Mouse (Mus musculus) inflammation-experienced regulatory T-cells, adult 6 months (primary cell): Measurements from ENCODE around the gene Hemgn. TPM values are rescaled to one million over a fixed set of nuclear protein-coding genes. Genes with fewer than 3 reads are reported as not detected.

Experiments
- ATAC-seq: one replicate; pipeline ENCODE4 v1.8.0; 2017
- polyA plus RNA-seq, 3 experiments: library from polyadenylated mRNA; unstranded; fragments of 100-300 nt; shearing (Covaris generic); gene quantifications; one replicate each; pipeline ENCODE4 v1.2.1; 2017

The Hemgn gene
- polyA plus RNA-seq, 3 experiments from 2014 or later, result 0.15 to 0.32 TPM; not detected in 1

DNA sequence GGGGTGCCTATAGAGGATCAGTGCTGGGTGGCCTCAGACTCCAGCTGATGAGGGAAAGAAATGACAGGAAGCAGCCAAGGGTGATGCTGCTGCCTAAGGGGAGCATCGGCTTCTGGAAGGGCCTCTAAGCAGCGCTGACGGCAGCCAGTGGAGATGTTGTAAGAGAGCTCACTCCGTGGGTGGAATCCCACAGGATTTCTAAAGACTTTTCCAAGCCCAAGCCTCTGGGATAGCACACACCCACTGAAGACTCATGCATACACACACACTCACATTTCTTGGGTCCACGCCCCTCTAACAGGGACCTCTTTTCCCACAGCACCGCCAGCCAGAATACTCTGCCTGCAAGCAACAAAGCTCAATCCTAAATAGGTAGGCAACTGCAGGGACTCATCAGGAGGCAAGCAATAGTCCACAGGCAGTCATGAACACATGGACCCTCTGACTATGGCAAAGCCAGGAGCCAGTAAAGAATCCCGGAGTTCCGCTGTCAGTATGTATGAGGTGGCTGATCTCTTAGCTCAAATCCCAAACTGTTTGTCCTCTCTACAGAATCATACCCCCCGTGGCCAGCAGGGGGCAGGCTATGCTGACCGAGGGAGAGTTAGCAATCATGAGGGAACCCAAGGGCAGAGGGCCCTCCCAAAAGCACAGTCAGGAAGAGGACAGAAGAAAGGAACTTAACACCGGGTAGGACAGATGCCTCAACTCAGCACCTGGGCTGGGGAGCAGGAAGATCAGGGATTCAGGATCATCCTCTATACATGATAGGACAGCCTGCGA lies 56.8 kb downstream of the Hemgn start:
- ATAC-seq, result no peak

DNA sequence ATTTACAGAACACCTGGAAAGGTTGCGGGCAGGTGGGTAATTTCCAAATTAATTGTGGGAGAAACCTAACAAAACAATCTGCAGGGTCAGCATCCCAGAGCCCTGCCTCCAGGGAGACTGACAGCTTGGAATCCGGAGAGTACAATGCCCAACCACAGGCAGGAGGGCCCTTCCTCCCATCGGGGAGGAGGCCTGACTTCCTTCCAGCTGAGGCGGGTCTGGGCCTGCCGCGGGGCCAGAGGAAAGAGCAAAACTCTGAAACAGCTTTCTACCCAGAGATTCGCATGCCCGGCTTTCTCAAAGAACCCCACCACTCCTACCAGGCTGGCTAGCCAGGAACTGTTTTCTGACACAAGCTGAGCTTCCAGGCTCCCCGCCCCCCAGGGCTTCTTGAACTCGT lies 60.3 kb downstream of the Hemgn start:
- ATAC-seq, result no peak

- ATAC-seq, result no peak
These were observed 63.8 kb downstream of the Hemgn start for GRCm38 (mm10) chr4:46349530-46349929.

GRCm38 (mm10) chr4:46348897-46349296 lies 64.4 kb downstream of the Hemgn start:
- ATAC-seq, result no peak

GRCm38 (mm10) chr4:46347580-46348515 lies 65.5 kb downstream of the Hemgn start:
- ATAC-seq, result no peak

- ATAC-seq, result no peak
These were observed 66.2 kb downstream of the Hemgn start for GRCm38 (mm10) chr4:46347141-46347540.

- no peak for ATAC-seq
These were observed 67.1 kb downstream of the Hemgn start for GRCm38 (mm10) chr4:46346221-46346620.

- no peak for ATAC-seq
These were observed 67.6 kb downstream of the Hemgn start for GRCm38 (mm10) chr4:46345773-46346100.

DNA sequence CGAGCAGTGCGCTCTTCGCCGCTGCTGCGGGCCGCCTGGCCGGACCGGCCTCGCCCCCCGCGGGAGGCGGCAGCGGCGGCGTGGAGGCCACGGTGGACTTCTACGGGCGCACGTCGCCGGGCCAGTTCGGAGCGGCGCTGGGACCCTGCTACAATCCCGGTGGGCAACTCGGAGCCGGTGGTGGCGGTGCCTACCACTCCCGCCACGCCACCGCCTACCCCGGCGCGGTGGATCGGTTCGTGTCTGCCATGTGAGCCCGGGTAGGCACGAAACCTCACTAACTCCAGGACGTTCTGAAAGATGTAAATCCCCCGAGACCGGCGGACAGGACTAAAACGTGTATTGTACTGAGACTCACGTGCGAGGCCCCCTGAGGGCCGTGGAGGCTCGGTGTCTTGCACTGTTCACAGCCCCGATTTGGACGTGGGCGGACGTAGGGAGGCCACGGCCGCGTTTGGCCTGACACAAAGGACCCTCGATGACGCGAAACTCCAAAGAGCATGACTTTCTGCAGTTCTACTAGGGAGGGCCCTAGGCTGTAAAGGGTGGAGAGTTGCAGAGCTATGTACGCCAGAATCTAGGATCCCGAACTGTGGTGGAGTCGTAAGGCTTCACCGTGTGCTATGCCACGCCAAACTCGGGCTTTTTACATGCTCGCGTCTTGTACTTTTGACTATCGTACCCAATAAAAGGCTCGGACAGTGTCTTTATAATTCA lies 68.1 kb downstream of the Hemgn start:
- no peak for ATAC-seq

DNA sequence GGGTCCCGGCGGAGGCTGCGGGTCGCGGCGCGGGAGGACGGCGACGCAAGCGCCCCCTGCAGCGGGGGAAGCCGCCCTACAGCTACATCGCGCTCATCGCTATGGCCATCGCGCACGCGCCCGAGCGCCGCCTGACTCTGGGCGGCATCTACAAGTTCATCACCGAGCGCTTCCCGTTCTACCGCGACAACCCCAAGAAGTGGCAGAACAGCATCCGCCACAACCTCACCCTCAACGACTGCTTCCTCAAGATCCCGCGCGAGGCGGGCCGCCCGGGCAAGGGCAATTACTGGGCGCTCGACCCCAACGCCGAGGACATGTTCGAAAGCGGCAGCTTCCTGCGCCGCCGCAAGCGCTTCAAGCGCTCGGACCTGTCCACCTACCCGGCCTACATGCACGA lies 69.0 kb downstream of the Hemgn start:
- peak; percentile 54 for ATAC-seq

Other genes with a start within 250 kb of the Hemgn start
- 10 to 100 TPM in 2 of 3 experiments, 1 to 10 TPM in 1; 9.2 to 19.6 (median 12.5) TPM for gene Xpa, start 217.2 kb downstream of the Hemgn start, polyA plus RNA-seq
- gene Foxe1, start 69.9 kb downstream of the Hemgn start, polyA plus RNA-seq, result not detected
- gene Trmo, start 24.1 kb downstream of the Hemgn start, polyA plus RNA-seq, result 10 to 100 TPM in 2 of 3 experiments, 1 to 10 TPM in 1; 8.1 to 18.0 (median 15.4) TPM
- 10 to 100 TPM; 46.4 to 53.4 (median 46.5) TPM for gene Anp32b, start 37.4 kb upstream of the Hemgn start, polyA plus RNA-seq
- 10 to 100 TPM; 63.1 to 97.7 (median 70.1) TPM for gene Nans, start 75.7 kb upstream of the Hemgn start, polyA plus RNA-seq
- 10 to 100 TPM; 19.2 to 34.4 (median 32.0) TPM for gene Trim14, start 122.6 kb upstream of the Hemgn start, polyA plus RNA-seq
- gene Coro2a, start 188.7 kb upstream of the Hemgn start, polyA plus RNA-seq, result 100 to 1,000 TPM in 2 of 3 experiments, 10 to 100 TPM in 1; 81.9 to 140 (median 126) TPM
- 1 to 10 TPM in 1 of 3 experiments, under 1 TPM in 2; 0.12 to 1.3 (median 0.34) TPM for gene Tbc1d2, start 236.7 kb upstream of the Hemgn start, polyA plus RNA-seq